Mouse (Mus musculus) stomach, embryonic 14.5 days (tissue): Measurements from ENCODE around the gene Palld. TPM values are rescaled to one million over a fixed set of nuclear protein-coding genes. Genes with fewer than 3 reads are reported as not detected.

Experiments used
- ATAC-seq: fragments of 200-750 bp; cut with Nextera tagmentation; 2 replicates; pipeline ENCODE4 v1.8.0; 2017; ENCODE audit warnings: low read depth, moderate TSS enrichment; ENCODE audit not compliant: insufficient number of reproducible peaks, insufficient read depth, low FRiP score
- H3K27ac ChIP-seq: fragments of 300-500 bp; sonication (generic); 2 replicates; pipeline ENCODE4 v1.5.1; 2014; ENCODE audit warnings: mild to moderate bottlenecking, low read length, moderate library complexity, mixed read lengths
- H3K27me3 ChIP-seq: fragments of 300-500 bp; sonication (generic); 2 replicates; pipeline ENCODE4 v1.6.1; 2014; ENCODE audit warnings: low read length, control low read depth, mixed read lengths; ENCODE audit not compliant: control insufficient read depth, insufficient read depth
- H3K36me3 ChIP-seq: fragments of 300-500 bp; sonication (generic); 2 replicates; pipeline ENCODE4 v1.6.1; 2014; ENCODE audit warnings: mild to moderate bottlenecking, control low read depth, low read length, moderate library complexity, mixed read lengths; ENCODE audit not compliant: control insufficient read depth, insufficient read depth
- H3K4me1 ChIP-seq: fragments of 300-500 bp; sonication (generic); 2 replicates; pipeline ENCODE4 v1.6.1; 2014; ENCODE audit warnings: low read length, control low read depth, mixed read lengths; ENCODE audit not compliant: control insufficient read depth, insufficient read depth
- H3K4me2 ChIP-seq: fragments of 300-500 bp; sonication (generic); replicated peaks from 2 replicates; pipeline ENCODE4 v1.6.1; 2014; ENCODE audit warnings: low read depth, low read length, control low read depth
- H3K4me3 ChIP-seq: fragments of 300-500 bp; sonication (generic); 2 replicates; pipeline ENCODE4 v1.5.1; 2014; ENCODE audit warnings: low read depth, low read length, control low read depth
- H3K9ac ChIP-seq: fragments of 300-500 bp; sonication (generic); replicated peaks from 2 replicates; pipeline ENCODE4 v1.6.1; 2014; ENCODE audit warnings: low read depth, mild to moderate bottlenecking, control low read depth, low read length, moderate library complexity, mixed read lengths
- H3K9me3 ChIP-seq: fragments of 300-500 bp; sonication (generic); 2 replicates; pipeline ENCODE4 v1.6.1; 2016; ENCODE audit warnings: low read depth, low read length, control low read depth; ENCODE audit not compliant: control insufficient read depth
- WGBS: fragments of 180-500 bp; shearing (Covaris S2); extraction: QIAGEN DNeasy Blood & Tissue Kit; methylation state at CpG from one replicate; pipeline ENCODE4 v1.1.7; 2014; 5-methylcytosine and 5-hydroxymethylcytosine counted together
- polyA plus RNA-seq: library from polyadenylated mRNA; unstranded; fragments of >200 nt; fragmentation: Nextera tagmentation; extraction: Ambion mirVana; gene quantifications from 2 replicates; pipeline ENCODE4 v1.2.1, GENCODE M21; 2014

The Palld gene
- polyA plus RNA-seq, 1 experiment from 2014 or later = 91.0 TPM

DNA sequence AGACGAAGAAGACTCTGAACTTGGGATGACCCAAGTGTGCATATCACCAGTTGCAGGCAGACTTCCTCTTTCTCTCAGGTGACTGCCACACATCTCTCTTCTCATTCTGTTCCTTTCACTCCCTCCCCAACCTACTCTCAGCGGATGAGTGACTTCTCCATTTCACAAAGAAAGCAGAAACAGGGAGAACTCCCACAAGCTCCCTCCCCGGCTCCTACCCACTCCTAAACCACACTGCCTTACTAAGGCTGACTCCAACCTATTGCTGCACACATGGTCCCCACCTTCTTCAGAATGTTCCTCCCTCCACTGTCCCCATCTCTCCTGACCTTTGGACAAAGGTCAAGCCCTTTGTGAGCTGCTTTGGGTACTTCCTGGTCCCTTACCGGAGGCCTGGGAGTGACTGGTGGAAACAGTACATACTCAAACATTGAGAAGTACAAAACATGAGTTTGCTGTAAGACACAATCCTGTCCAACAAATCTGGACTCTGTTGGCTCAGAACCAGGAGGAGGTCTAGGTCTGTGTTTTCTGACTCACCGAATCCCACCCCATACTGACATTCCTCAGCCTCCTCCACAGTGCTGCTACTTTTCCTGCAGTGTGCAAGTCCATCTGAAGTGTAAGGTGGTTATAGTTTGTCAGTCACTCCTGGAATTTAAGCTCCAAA is 317.6 kb downstream of the Palld start:
- H3K9ac ChIP-seq = no peak overlapping the region
- H3K36me3 ChIP-seq = no peaks in the 10 kb centered on the region
- no peak overlapping the region for H3K27ac ChIP-seq
- no peaks in the 10 kb centered on the region for H3K27me3 ChIP-seq
- H3K9me3 ChIP-seq = no peaks in the 10 kb centered on the region
- H3K4me2 ChIP-seq = no peak overlapping the region
- peaks cover 25% of the 10 kb centered on the region for H3K4me1 ChIP-seq
- H3K4me3 ChIP-seq = no peak overlapping the region
- WGBS = 64% methylated on average over 5 of the region's 5 CpGs
- ATAC-seq = no peak

- 57% methylated on average over 8 of the region's 8 CpGs for WGBS
- Histone ChIP-seq H3K4me1 (peaks cover 16% of the 10 kb centered on the region), H3K9me3 (no peaks in the 10 kb centered on the region), H3K36me3 (no peaks in the 10 kb centered on the region; the same call in 1 of the 2 replicates), H3K9ac (no peak overlapping the region), H3K27ac (no peak overlapping the region), H3K4me3 (no peak overlapping the region), H3K27me3 (no peaks in the 10 kb centered on the region), H3K4me2 (no peak overlapping the region)
- no peak for ATAC-seq
Measured at GRCm38 (mm10) chr8:61582547-61582946, 319.9 kb downstream of the Palld start.

DNA sequence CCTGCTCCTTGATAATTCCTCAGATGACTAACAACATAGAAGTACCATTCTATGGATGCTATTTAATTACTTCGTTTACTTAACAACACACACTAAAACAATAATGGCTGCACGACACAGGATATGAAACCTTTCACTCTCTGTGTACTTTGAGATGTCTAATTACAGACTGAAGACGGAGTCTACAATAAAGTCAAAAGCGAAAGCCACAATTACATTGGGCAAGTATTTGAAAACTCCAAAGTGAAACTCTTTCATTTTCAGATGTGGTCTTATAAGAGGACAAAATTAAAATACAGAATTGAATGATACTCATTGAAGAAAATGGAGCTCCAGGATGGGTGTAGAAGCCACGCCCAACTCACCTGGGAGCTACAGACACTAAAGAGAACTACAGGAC is 321.2 kb downstream of the Palld start:
- no peak overlapping the region for H3K4me3 ChIP-seq
- H3K36me3 ChIP-seq = no peaks in the 10 kb centered on the region; the same call in 1 of the 2 replicates
- H3K27ac ChIP-seq = no peak overlapping the region
- ATAC-seq = no peak
- no peak overlapping the region for H3K9ac ChIP-seq
- WGBS = 83% methylated on average over 5 of the region's 5 CpGs
- no peaks in the 10 kb centered on the region for H3K27me3 ChIP-seq
- no peak overlapping the region for H3K4me2 ChIP-seq
- no peaks in the 10 kb centered on the region for H3K9me3 ChIP-seq
- H3K4me1 ChIP-seq = peaks cover 11% of the 10 kb centered on the region; the same call in 1 of the 2 replicates

DNA sequence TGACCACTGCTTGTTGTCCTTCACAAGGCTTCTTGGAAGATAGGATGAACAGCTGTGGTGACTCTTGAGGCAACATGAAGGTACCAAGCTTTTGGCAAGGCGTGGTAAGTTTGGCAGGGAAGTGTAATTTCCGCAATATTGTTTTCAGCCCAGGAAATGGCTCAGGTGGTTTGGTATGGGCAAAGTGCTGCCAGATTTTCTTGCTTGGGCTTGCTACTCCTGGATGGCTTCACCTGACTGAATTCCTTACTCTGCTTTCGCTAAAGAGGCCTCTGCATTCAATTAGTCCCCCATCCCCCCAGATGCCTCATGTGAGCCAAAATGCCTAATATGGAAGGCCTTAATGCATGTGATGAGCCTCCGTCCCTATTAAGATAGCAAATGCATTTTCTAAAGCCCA is 322.7 kb downstream of the Palld start:
- Histone ChIP-seq H3K4me2 (no peak overlapping the region), H3K4me1 (peaks cover 5% of the 10 kb centered on the region; the same call in 1 of the 2 replicates), H3K9me3 (no peaks in the 10 kb centered on the region), H3K36me3 (no peaks in the 10 kb centered on the region; the same call in 1 of the 2 replicates), H3K27ac (no peak overlapping the region), H3K4me3 (no peak overlapping the region), H3K9ac (no peak overlapping the region), H3K27me3 (no peaks in the 10 kb centered on the region)
- WGBS = 83% methylated on average over 4 of the region's 4 CpGs
- ATAC-seq = no peak

DNA sequence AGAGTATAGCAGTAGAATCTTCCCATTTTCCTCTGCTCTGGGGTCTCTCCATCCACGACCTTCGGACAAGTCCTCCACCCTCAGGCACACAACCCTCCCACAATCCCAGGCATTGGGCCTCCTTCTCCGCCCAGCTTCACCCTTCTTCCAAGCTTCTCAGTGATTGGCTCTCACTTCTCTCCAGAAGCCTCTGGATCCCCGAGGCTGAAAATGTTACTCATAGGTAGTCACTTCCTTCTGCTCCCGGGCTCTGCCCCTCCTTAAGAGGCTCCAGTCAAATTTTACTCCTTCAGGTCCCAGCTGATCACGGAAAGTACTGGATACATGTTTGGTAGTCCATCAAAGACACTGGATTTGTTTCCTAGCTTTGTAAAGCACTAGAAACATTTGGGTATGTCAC is 323.7 kb downstream of the Palld start:
- WGBS = 82% methylated on average over 6 of the region's 6 CpGs
- Histone ChIP-seq H3K9ac (no peak overlapping the region), H3K27ac (no peak overlapping the region), H3K4me2 (no peak overlapping the region), H3K36me3 (no peaks in the 10 kb centered on the region; the same call in 1 of the 2 replicates), H3K4me1 (peaks cover 4% of the 10 kb centered on the region; the same call in 1 of the 2 replicates), H3K27me3 (no peaks in the 10 kb centered on the region), H3K4me3 (no peak overlapping the region), H3K9me3 (no peaks in the 10 kb centered on the region)
- no peak for ATAC-seq

GRCm38 (mm10) chr8:61575096-61575653 is 327.3 kb downstream of the Palld start:
- no peak for ATAC-seq
- Histone ChIP-seq H3K9me3 (no peaks in the 10 kb centered on the region), H3K4me1 (peaks cover 9% of the 10 kb centered on the region; the same call in 1 of the 2 replicates), H3K4me3 (no peak overlapping the region), H3K9ac (no peak overlapping the region), H3K27me3 (no peaks in the 10 kb centered on the region), H3K4me2 (no peak overlapping the region), H3K36me3 (no peaks in the 10 kb centered on the region; the same call in 1 of the 2 replicates), H3K27ac (no peak overlapping the region)
- whole genome bisulfite sequencing = 57% methylated on average over 4 of the region's 4 CpGs

DNA sequence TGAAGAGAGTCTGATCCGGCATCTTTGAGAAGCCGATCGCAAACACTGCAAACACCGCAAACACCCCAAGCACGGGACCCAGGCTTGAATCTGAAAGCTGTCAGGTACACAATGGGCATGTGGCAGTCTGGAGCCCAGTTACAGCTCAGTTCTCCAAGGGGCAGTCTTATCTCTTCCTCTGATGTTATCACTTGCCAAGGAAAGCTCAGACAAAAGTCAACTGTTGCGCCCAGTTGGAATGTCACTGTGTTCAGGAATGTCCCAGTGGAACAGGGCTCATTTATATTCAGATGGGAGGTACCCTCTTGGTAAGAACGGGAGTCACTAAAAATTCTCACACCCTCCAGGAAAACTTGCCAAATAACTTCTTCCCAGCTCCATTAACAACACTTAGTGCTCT is 328.0 kb downstream of the Palld start:
- WGBS = 72% methylated on average over 7 of the region's 7 CpGs

GRCm38 (mm10) chr8:61573179-61573937 is 329.1 kb downstream of the Palld start:
- WGBS = 54% methylated on average over 8 of the region's 8 CpGs
- no peak overlapping the region for H3K4me2 ChIP-seq
- no peaks in the 10 kb centered on the region for H3K36me3 ChIP-seq
- H3K27ac ChIP-seq = no peak overlapping the region
- ATAC-seq = no peak
- no peaks in the 10 kb centered on the region for H3K27me3 ChIP-seq
- H3K9ac ChIP-seq = no peak overlapping the region
- no peaks in the 10 kb centered on the region for H3K9me3 ChIP-seq
- no peak overlapping the region for H3K4me3 ChIP-seq
- peaks cover 9% of the 10 kb centered on the region; the same call in 1 of the 2 replicates for H3K4me1 ChIP-seq

More for the DNA sequence above, 328.0 kb downstream of the Palld start:
- ATAC-seq = no peak
- H3K4me2 ChIP-seq = no peak overlapping the region
- no peak overlapping the region for H3K27ac ChIP-seq
- peaks cover 9% of the 10 kb centered on the region; the same call in 1 of the 2 replicates for H3K4me1 ChIP-seq
- H3K4me3 ChIP-seq = no peak overlapping the region
- H3K9ac ChIP-seq = no peak overlapping the region
- H3K27me3 ChIP-seq = no peaks in the 10 kb centered on the region
- H3K9me3 ChIP-seq = no peaks in the 10 kb centered on the region
- H3K36me3 ChIP-seq = no peaks in the 10 kb centered on the region; the same call in 1 of the 2 replicates
